Mouse (Mus musculus) Patski (cell line): ENCODE data around the gene Ipcef1. TPM values are rescaled to one million over a fixed set of nuclear protein-coding genes. Genes with fewer than 3 reads are reported as not detected.

Experiments used
- ATAC-seq: fragments of 100-300 bp; one replicate; pipeline ENCODE4 v1.8.0; 2021
- CTCF ChIA-PET: fragments of 350-600 bp; sonication (Branson Sonifier 250); formaldehyde crosslinking; loops from one replicate; lab custom pipeline; 2022; ENCODE audit warnings: inconsistent platforms; lab: Charles Lee
- POLR2A ChIA-PET: fragments of 350-600 bp; sonication (Branson Sonifier 250); formaldehyde crosslinking; loops from one replicate; lab custom pipeline; 2022; ENCODE audit warnings: antibody characterized with exemption, inconsistent platforms; lab: Charles Lee
- DNase-seq: peaks from one replicate; pipeline ENCODE4 v3.0.0-alpha.2; 2011; ENCODE audit warnings: low read depth, low spot score
- H3K27me3 ChIP-seq: fragments of 371-371 bp; one replicate; pipeline ENCODE4 v1.5.1; 2021
- CTCF ChIP-seq: fragments of 100-300 bp; IDR thresholded peaks from one replicate; pipeline ENCODE4 v1.5.1; 2021
- in situ Hi-C: fragments of 300-500 bp; cut with MboI; formaldehyde crosslinking; loops from 3 replicates; pipeline ENCODE4 v1.11.1; 2018; ENCODE audit warnings: low pct_unique_long_range_greater_than_20kb, mixed read lengths
- polyA plus RNA-seq: library from polyadenylated mRNA; unstranded; gene quantifications from one replicate; pipeline ENCODE4 v1.2.3, GENCODE M21; 2021

Ipcef1 gene
- polyA plus RNA-seq, 1 experiment from 2014 or later = not detected

DNA sequence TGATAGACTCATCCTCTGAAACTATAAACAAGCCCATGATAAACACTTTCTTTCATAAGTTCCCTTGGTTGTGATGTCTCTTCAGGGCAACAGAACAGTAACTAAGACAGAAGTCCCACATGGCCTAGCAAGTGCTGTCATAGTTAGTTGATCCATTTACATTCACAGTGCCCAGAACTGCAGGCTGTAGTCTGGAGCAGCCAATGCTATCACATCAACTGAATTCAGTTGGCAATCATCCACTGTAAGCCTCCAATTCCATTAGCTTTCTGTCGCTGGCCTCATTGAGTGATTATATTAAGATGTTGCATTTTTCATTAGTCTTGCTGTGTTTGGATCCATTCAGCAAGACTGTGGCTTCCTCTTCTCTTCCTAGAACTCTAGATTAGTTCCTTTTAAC lies 206.0 kb downstream of the Ipcef1 start:
- ATAC-seq (no peak), DNase-seq (no peak)
- H3K27me3 ChIP-seq = no peaks in the 10 kb centered on the region
- TF ChIP-seq CTCF = no peak
- ChIA-PET CTCF (no interaction called here), POLR2A (no interaction called here)
- in situ Hi-C loops = no loop called here

DNA sequence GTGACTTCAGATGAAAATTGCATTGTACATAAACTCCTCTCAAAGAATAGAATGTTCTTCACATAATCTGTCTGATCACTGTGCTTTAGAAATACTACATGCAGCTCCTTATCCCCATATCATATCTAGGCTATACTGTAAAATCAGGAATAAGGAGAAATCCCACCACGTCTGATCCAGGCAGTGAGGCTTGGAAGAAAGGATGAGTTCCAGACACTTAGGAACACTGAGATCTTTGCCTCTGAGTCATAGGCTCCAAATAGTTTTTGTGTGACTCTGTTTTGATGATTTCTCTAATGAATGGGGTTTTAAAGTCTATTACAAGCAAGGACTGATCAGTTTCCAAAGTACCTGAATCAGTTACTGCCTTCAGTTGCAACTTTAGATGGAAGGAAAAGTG lies 210.1 kb downstream of the Ipcef1 start:
- DNase-seq = peak; percentile 22
- POLR2A ChIA-PET = no interaction called here
- no peak for TF ChIP-seq CTCF
- ATAC-seq = peak; percentile 86
- in situ Hi-C loops = no loop called here
- CTCF ChIA-PET = interaction anchor here (2.2 kb wide), 1 partner anchor 9 kb away, joined by 5 read pairs; no protein-coding TSS in a partner anchor
- H3K27me3 ChIP-seq = no peaks in the 10 kb centered on the region

Other genes starting within 250 kb of the Ipcef1 start
- 88.3 TPM for gene Cnksr3, start 159.8 kb upstream of the Ipcef1 start, polyA plus RNA-seq